Mouse (Mus musculus) thymus, adult 2 months (tissue): ENCODE measurements around the gene Mier3.

Experiments used
- CTCF ChIP-seq: fragments of 200-500 bp; IDR thresholded peaks from 2 replicates; pipeline ENCODE4 v1.5.1; 2012; ENCODE audit warnings: mild to moderate bottlenecking, control low read depth, low read length, moderate library complexity, borderline replicate concordance; ENCODE audit not compliant: control insufficient read depth, poor library complexity, insufficient read depth; ENCODE audit errors: extremely low read depth
- POLR2A ChIP-seq: fragments of 200-500 bp; IDR thresholded peaks from 2 replicates; pipeline ENCODE4 v1.6.1; 2012; ENCODE audit warnings: mild to moderate bottlenecking, low read length, control low read depth, moderate library complexity; ENCODE audit not compliant: control insufficient read depth, poor library complexity, insufficient read depth; ENCODE audit errors: extremely low read depth

GRCm38 (mm10) chr13:111646204-111646603 is 34.6 kb upstream of the Mier3 start:
- no peak for TF ChIP-seq CTCF
- TF ChIP-seq POLR2A, result no peak
